Mouse (Mus musculus): ENCODE results near the gene Parl. TPM values are rescaled to one million over a fixed set of nuclear protein-coding genes. Genes with fewer than 3 reads are reported as not detected.
A peak's percentile ranks its signal among the peaks of the same experiment; 100 is the strongest.

Gene Parl
- 109 TPM in 2 replicates for polyA plus RNA-seq (2014; fragmentation: Nextera tagmentation; extraction: Ambion mirVana)

DNA sequence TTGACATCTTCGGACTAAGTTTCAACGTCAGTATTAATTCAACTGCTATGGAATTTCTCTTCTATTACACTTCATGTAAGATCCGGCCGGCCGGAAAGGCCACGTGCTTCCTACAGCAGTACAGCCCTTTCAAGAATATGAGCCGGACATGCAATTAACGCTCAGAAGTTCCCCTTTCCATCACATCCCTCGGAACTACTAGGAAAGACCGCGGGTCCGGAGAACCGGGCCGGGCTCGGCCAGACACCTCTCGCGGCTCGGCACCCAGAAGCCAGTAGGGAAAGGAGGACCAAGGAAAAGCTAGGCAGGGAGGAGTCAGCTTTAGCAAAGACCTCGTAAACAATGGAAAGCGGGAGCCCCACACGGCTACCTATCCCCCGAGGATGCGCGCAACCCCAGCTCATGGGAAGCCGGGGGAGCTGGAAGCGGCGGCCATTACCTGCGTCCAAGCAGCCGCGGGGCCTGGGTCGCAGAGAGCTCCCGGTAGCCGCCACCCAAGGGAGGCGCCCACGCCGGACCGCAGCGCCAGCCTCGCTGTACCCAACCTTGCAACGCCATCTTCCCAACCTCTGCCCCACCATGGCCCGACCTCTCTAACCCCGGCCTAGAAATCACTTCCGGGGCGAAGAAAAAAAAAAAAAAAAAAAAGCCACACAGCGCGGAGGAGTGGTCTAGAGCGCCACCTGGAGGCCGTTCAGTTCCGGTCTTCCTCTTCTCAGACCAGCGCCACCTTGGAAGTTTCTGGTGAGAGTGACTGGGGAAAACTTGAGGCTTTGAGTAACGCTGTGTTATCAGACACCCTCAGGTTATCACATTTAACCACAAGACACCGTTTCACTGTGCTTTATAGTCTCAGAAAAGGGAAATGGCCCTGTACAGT, at the start of gene Parl:
Gene Parl (minus strand): TSS at position 618 of the 880 bp plus-strand sequence.
- no peaks in the 10 kb centered on the region for H3K9me3 ChIP-seq (ENCODE audit: control insufficient read depth, low read length)
- no peaks in the 10 kb centered on the region for H3K36me3 ChIP-seq (ENCODE audit: control insufficient read depth, insufficient read depth, low read length)
- ATAC-seq (ENCODE audit: insufficient number of reproducible peaks, low FRiP score, low TSS enrichment, low read depth) (peak; percentile 87), DNase-seq (ENCODE audit: low spot score) (peak; percentile 95)
- H3K9ac ChIP-seq (ENCODE audit: low read length): peak within 1 kb of the TSS; percentile 78
- no peaks in the 10 kb centered on the region for H3K27me3 ChIP-seq (ENCODE audit: control insufficient read depth, insufficient read depth, low read length)
- H3K27ac ChIP-seq (replicated peaks; ENCODE audit: low read depth, low read length): no peak within 1 kb of the TSS; the same call in 1 of the 2 replicates
- peaks cover 6% of the 10 kb centered on the region; the same call in 1 of the 2 replicates for H3K4me1 ChIP-seq (ENCODE audit: control insufficient read depth, insufficient read depth, low read length)
- peak within 1 kb of the TSS; percentile 74 for H3K4me2 ChIP-seq (ENCODE audit: low read depth, severe bottlenecking)
- under 1% methylated on average over 52 of the region's 52 CpGs for WGBS
- peak within 1 kb of the TSS; percentile 87 for H3K4me3 ChIP-seq (ENCODE audit: low read depth, low read length)

DNA sequence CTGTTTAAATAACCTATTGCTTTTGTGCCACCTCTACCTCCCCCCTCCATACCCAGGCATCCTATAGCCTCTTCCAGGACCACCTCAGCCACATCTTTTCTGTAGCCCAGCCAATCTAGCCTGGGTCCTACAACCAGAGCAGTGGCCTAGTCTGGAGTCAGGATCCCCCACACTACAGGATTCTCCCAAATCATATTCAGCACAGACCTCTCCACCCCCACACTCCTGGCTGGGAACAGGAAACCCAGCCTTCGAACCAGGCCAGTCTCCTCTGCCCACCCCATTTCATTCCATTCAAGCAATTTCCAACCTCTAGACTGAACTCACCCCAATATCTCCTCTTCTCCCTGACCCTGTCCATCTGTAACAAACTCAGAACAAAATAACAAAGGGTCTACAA, 43.3 kb upstream of the Parl start:
- WGBS: 88% methylated on average over 1 of the region's 1 CpGs
- H3K4me1 ChIP-seq (ENCODE audit: control insufficient read depth, insufficient read depth, low read length): no peaks in the 10 kb centered on the region
- no peak overlapping the region for H3K9ac ChIP-seq (ENCODE audit: low read length)
- ATAC-seq (ENCODE audit: insufficient number of reproducible peaks, low FRiP score, low TSS enrichment, low read depth): no peak
- H3K27ac ChIP-seq (replicated peaks; ENCODE audit: low read depth, low read length): no peak overlapping the region
- H3K27me3 ChIP-seq (ENCODE audit: control insufficient read depth, insufficient read depth, low read length): no peaks in the 10 kb centered on the region
- H3K9me3 ChIP-seq (ENCODE audit: control insufficient read depth, low read length): no peaks in the 10 kb centered on the region
- DNase-seq (ENCODE audit: low spot score): no peak
- H3K4me3 ChIP-seq (ENCODE audit: low read depth, low read length): no peak overlapping the region
- H3K4me2 ChIP-seq (ENCODE audit: low read depth, severe bottlenecking): no peak overlapping the region
- no peaks in the 10 kb centered on the region; the same call in 1 of the 2 replicates for H3K36me3 ChIP-seq (ENCODE audit: control insufficient read depth, insufficient read depth, low read length)

DNA sequence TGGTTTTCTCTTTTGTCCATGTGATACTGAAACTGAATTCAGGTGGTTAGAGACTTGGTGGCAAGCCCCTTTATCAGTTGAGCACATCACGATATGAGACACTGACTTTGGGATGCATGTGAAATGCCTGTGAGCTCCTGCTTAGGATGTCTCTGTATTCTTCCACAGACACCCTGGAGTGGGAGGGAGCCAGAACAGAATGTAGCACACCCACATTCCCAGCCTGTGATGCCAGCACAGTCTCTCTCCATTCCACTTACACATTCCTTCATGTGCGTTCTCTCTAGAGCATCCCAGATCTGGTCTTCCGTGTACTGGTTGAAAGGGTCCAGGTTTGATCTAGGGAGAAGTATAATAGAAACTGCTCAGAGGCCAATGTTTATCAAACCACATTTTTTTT, 36.4 kb upstream of the Parl start:
- no peak overlapping the region for H3K27ac ChIP-seq (replicated peaks; ENCODE audit: low read depth, low read length)
- ATAC-seq (ENCODE audit: insufficient number of reproducible peaks, low FRiP score, low TSS enrichment, low read depth) (no peak), DNase-seq (ENCODE audit: low spot score) (no peak)
- H3K36me3 ChIP-seq (ENCODE audit: control insufficient read depth, insufficient read depth, low read length): peaks cover 5% of the 10 kb centered on the region; the same call in 1 of the 2 replicates
- H3K27me3 ChIP-seq (ENCODE audit: control insufficient read depth, insufficient read depth, low read length): no peaks in the 10 kb centered on the region
- no peak overlapping the region for H3K4me2 ChIP-seq (ENCODE audit: low read depth, severe bottlenecking)
- no peaks in the 10 kb centered on the region for H3K4me1 ChIP-seq (ENCODE audit: control insufficient read depth, insufficient read depth, low read length)
- no peak overlapping the region for H3K4me3 ChIP-seq (ENCODE audit: low read depth, low read length)
- H3K9me3 ChIP-seq (ENCODE audit: control insufficient read depth, low read length): no peaks in the 10 kb centered on the region
- no peak overlapping the region for H3K9ac ChIP-seq (ENCODE audit: low read length)
- 97% methylated on average over 3 of the region's 3 CpGs for WGBS

DNA sequence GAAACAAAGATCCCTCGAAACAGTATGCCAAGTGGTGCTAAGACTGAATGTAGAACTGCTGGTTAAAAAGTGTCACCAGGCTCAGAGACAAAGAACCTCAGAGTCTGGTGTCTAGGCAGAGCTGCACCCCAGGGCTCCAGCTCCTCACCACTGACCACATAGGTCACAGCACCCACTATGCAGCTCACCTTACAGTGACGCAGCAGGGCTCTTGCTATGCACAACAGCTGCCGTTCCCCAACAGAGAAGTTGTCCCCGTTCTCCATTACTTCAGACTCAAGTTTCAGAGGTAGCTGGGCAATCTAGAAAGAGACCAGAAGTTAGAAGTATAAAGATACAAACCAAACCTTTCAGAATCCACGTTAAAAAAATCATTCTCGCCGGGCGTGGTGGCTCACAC, 32.7 kb upstream of the Parl start:
- H3K9me3 ChIP-seq (ENCODE audit: control insufficient read depth, low read length): no peaks in the 10 kb centered on the region
- H3K4me1 ChIP-seq (ENCODE audit: control insufficient read depth, insufficient read depth, low read length): no peaks in the 10 kb centered on the region
- H3K36me3 ChIP-seq (ENCODE audit: control insufficient read depth, insufficient read depth, low read length): peaks cover 5% of the 10 kb centered on the region; the same call in 1 of the 2 replicates

DNA sequence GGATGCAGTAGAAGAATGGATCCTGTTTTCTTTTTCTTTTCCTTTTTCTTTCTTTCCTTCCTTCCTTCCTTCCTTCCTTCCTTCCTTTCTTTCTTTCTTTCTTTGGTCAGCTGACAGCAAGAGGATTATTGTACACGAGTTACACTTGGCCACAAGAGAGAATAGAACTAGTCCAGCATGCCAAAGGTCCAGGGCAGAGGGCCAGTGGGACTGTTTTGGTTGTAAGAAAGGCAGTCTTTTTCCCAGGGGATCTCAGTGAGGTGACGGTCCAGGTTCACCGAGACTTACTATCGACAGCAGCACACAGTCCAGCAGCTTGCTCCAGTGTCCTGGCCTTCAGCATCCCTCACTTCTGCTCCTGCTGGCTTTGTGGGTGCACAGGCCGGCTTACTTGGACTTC, 26.1 kb upstream of the Parl start:
- no peak overlapping the region for H3K27ac ChIP-seq (replicated peaks; ENCODE audit: low read depth, low read length)
- H3K9ac ChIP-seq (ENCODE audit: low read length): no peak overlapping the region
- no peaks in the 10 kb centered on the region for H3K9me3 ChIP-seq (ENCODE audit: control insufficient read depth, low read length)
- no peaks in the 10 kb centered on the region for H3K4me1 ChIP-seq (ENCODE audit: control insufficient read depth, insufficient read depth, low read length)
- H3K4me3 ChIP-seq (ENCODE audit: low read depth, low read length): no peak overlapping the region
- 93% methylated on average over 5 of the region's 5 CpGs for WGBS
- no peaks in the 10 kb centered on the region for H3K36me3 ChIP-seq (ENCODE audit: control insufficient read depth, insufficient read depth, low read length)
- DNase-seq (ENCODE audit: low spot score) (no peak), ATAC-seq (ENCODE audit: insufficient number of reproducible peaks, low FRiP score, low TSS enrichment, low read depth) (no peak)
- H3K27me3 ChIP-seq (ENCODE audit: control insufficient read depth, insufficient read depth, low read length): no peaks in the 10 kb centered on the region
- no peak overlapping the region for H3K4me2 ChIP-seq (ENCODE audit: low read depth, severe bottlenecking)

More for the DNA sequence above, 32.7 kb upstream of the Parl start:
- ATAC-seq (ENCODE audit: insufficient number of reproducible peaks, low FRiP score, low TSS enrichment, low read depth) (no peak), DNase-seq (ENCODE audit: low spot score) (no peak)
- H3K9ac ChIP-seq (ENCODE audit: low read length): no peak overlapping the region
- no peak overlapping the region for H3K4me2 ChIP-seq (ENCODE audit: low read depth, severe bottlenecking)
- WGBS: 94% methylated on average over 8 of the region's 8 CpGs
- no peaks in the 10 kb centered on the region for H3K27me3 ChIP-seq (ENCODE audit: control insufficient read depth, insufficient read depth, low read length)
- no peak overlapping the region for H3K4me3 ChIP-seq (ENCODE audit: low read depth, low read length)
- H3K27ac ChIP-seq (replicated peaks; ENCODE audit: low read depth, low read length): no peak overlapping the region

DNA sequence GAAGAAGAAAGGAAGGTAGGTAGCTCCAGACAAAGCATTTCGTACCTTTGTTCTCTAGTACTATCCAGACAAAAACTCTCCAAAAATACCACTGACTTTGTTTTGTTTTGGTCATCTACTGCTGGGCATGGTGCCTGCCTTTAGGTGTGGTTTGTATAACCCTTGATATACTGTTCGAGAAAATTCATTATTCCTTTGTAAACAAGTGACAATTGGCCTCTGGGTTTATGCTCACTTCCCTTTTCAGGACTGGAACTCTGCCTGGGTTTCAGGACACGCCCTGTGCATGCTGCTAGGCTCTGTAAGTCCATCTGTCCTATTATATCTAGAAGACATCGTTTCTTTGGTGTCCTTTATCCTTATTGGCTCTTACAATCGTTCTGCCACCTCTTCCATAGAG, 23.1 kb upstream of the Parl start, which contains the start of gene Cyp2ab1:
Gene Cyp2ab1 (minus strand): TSS at position 119 of the 400 bp plus-strand sequence.
- Histone ChIP-seq H3K4me2 (ENCODE audit: low read depth, severe bottlenecking) (no peak within 1 kb of the TSS), H3K27ac (replicated peaks; ENCODE audit: low read depth, low read length) (no peak within 1 kb of the TSS), H3K36me3 (ENCODE audit: control insufficient read depth, insufficient read depth, low read length) (no peaks in the 10 kb centered on the region), H3K9ac (ENCODE audit: low read length) (no peak within 1 kb of the TSS), H3K9me3 (ENCODE audit: control insufficient read depth, low read length) (no peaks in the 10 kb centered on the region), H3K4me1 (ENCODE audit: control insufficient read depth, insufficient read depth, low read length) (no peaks in the 10 kb centered on the region), H3K27me3 (ENCODE audit: control insufficient read depth, insufficient read depth, low read length) (no peaks in the 10 kb centered on the region), H3K4me3 (ENCODE audit: low read depth, low read length) (no peak within 1 kb of the TSS)
- WGBS: 74% methylated on average over 5 of the region's 5 CpGs
- no peak for ATAC-seq (ENCODE audit: insufficient number of reproducible peaks, low FRiP score, low TSS enrichment, low read depth)
- DNase-seq (ENCODE audit: low spot score): no peak

DNA sequence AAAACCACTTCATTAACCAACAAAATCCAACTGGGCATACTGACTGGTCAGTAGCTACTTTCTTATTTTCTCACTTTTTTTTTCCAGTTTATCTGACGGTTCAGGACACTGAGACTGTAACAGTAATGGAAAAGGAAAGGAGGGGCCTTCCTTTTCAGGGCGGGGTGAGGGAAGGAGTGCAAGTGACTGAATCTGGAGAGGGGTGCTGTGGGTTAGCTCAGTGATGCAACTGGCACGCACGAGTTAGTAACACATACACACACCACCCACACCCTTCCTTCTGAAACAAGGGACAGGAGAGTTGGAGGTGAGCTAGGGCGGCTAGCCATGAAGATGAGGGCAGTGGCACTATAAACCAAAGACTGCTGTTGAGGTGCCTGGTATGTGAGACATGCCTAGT, 21.7 kb upstream of the Parl start:
- DNase-seq (ENCODE audit: low spot score): no peak
- Histone ChIP-seq H3K4me1 (ENCODE audit: control insufficient read depth, insufficient read depth, low read length) (no peaks in the 10 kb centered on the region), H3K4me2 (ENCODE audit: low read depth, severe bottlenecking) (no peak overlapping the region), H3K9me3 (ENCODE audit: control insufficient read depth, low read length) (no peaks in the 10 kb centered on the region), H3K4me3 (ENCODE audit: low read depth, low read length) (no peak overlapping the region), H3K27me3 (ENCODE audit: control insufficient read depth, insufficient read depth, low read length) (no peaks in the 10 kb centered on the region), H3K36me3 (ENCODE audit: control insufficient read depth, insufficient read depth, low read length) (no peaks in the 10 kb centered on the region), H3K9ac (ENCODE audit: low read length) (no peak overlapping the region), H3K27ac (replicated peaks; ENCODE audit: low read depth, low read length) (no peak overlapping the region)
- ATAC-seq (ENCODE audit: insufficient number of reproducible peaks, low FRiP score, low TSS enrichment, low read depth): no peak
- WGBS: 86% methylated on average over 5 of the region's 5 CpGs

DNA sequence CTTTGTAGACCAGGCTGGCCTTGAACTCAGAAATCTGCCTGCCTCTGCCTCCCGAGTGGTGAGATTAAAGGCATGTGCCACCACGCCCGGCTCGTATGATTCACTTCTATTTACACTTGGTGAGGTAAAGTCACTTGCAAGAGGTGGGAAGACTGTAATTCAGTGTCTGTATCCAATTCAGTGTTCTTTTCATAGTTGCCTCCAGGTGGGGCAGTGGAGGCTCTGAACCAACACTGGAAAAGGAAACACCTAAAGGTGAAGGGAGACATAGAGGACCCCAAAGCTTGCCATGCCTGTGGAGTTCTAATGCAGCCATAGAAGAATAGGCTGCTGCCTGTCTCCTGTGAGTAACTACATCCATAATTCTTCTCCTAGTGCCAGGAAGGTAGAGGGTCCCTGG, 20.1 kb upstream of the Parl start:
- Histone ChIP-seq H3K27me3 (ENCODE audit: control insufficient read depth, insufficient read depth, low read length) (no peaks in the 10 kb centered on the region), H3K4me2 (ENCODE audit: low read depth, severe bottlenecking) (no peak overlapping the region), H3K4me3 (ENCODE audit: low read depth, low read length) (no peak overlapping the region), H3K4me1 (ENCODE audit: control insufficient read depth, insufficient read depth, low read length) (no peaks in the 10 kb centered on the region), H3K36me3 (ENCODE audit: control insufficient read depth, insufficient read depth, low read length) (no peaks in the 10 kb centered on the region), H3K27ac (replicated peaks; ENCODE audit: low read depth, low read length) (no peak overlapping the region), H3K9me3 (ENCODE audit: control insufficient read depth, low read length) (no peaks in the 10 kb centered on the region), H3K9ac (ENCODE audit: low read length) (no peak overlapping the region)
- ATAC-seq (ENCODE audit: insufficient number of reproducible peaks, low FRiP score, low TSS enrichment, low read depth): no peak
- DNase-seq (ENCODE audit: low spot score): no peak
- 88% methylated on average over 4 of the region's 4 CpGs for WGBS

All from limb, embryonic 11.5 days (tissue).